ENCODE assay signal across 23 mouse cellular contexts in genomic region chr16:77240876-77241275, GRCm38 (mm10).
DNase-seq lines count a peak whose midpoint lies in the region; ATAC-seq and TF ChIP-seq lines count a peak whose summit lies in the region.
"Had no signal": no experiment of that assay in that cellular context is flagged by ENCODE, and none has a peak within 500 bp of the region (broad histone marks: within the 10 kb centered on the region; RNA-seq: fewer than 3 reads in every experiment).

No protein-coding gene starts in this region.

- ATAC-seq in forebrain, embryonic 12.5 days (ENCODE audit: low FRiP score) = no peak
- ATAC-seq in forebrain, embryonic 16.5 days = no peak
- ATAC-seq in midbrain, postnatal 0 days (ENCODE audit: low FRiP score) = no peak
- ATAC-seq: activated CD4-positive, CD25-positive, alpha-beta regulatory T cell, adult 4 months had no signal

- H3K4me3 ChIP-seq in forebrain, embryonic 12.5 days (replicated peaks) = no peak overlapping the region
- no peak overlapping the region for H3K4me3 ChIP-seq in forebrain, embryonic 10.5 days
- peak overlapping the region; percentile 53 for H3K4me3 ChIP-seq in layer of hippocampus, adult 2 months
- H3K4me3 ChIP-seq in forebrain, embryonic 16.5 days (replicated peaks; ENCODE audit: low read length) = peak overlapping the region; percentile 17; the same call in 1 of the 2 replicates
- H3K4me3 ChIP-seq in midbrain, postnatal 0 days (ENCODE audit: low read depth, low read length) = no peak overlapping the region
- H3K4me3 ChIP-seq: embryonic facial prominence, embryonic 15.5 days; heart, embryonic 13.5 days; kidney, embryonic 15.5 days; limb, embryonic 10.5 days; liver, embryonic 15.5 days had no signal

- no peak overlapping the region for H3K27ac ChIP-seq in forebrain, embryonic 12.5 days
- H3K27ac ChIP-seq in forebrain, embryonic 10.5 days = no peak overlapping the region
- peak overlapping the region; percentile 96 for H3K27ac ChIP-seq in layer of hippocampus, adult 2 months
- no peak overlapping the region; the same call in 1 of the 2 replicates for H3K27ac ChIP-seq in forebrain, embryonic 16.5 days (ENCODE audit: low read length)
- H3K27ac ChIP-seq in midbrain, postnatal 0 days (ENCODE audit: low read depth, low read length) = no peak overlapping the region
- H3K27ac ChIP-seq: embryonic facial prominence, embryonic 15.5 days; heart, embryonic 13.5 days; kidney, embryonic 15.5 days; limb, embryonic 10.5 days; liver, embryonic 15.5 days; macrophage had no signal

- H3K27me3 ChIP-seq in forebrain, embryonic 12.5 days = no peaks in the 10 kb centered on the region
- no peaks in the 10 kb centered on the region for H3K27me3 ChIP-seq in forebrain, embryonic 10.5 days (ENCODE audit: poor library complexity, severe bottlenecking)
- no peaks in the 10 kb centered on the region for H3K27me3 ChIP-seq in forebrain, embryonic 16.5 days (replicated peaks; ENCODE audit: control insufficient read depth, insufficient read depth, low read length)
- no peaks in the 10 kb centered on the region for H3K27me3 ChIP-seq in midbrain, postnatal 0 days (ENCODE audit: insufficient read depth, low read length)
- H3K27me3 ChIP-seq: embryonic facial prominence, embryonic 15.5 days; heart, embryonic 13.5 days; kidney, embryonic 15.5 days; liver, embryonic 15.5 days had no signal

- DNase-seq in forebrain, embryonic 10.5 days (ENCODE audit: extremely low spot score, low spot score) = no peak
- no peak for DNase-seq in layer of hippocampus, adult 2 months (ENCODE audit: low spot score in 2 of 2)
- DNase-seq in layer of hippocampus, adult 8-10 months (ENCODE audit: low spot score in 2 of 2) = no peak
- peak; percentile 38 for DNase-seq in midbrain, postnatal 0 days (ENCODE audit: low spot score)
- DNase-seq in lung, postnatal 4 days = no peak
- DNase-seq in right cerebral cortex, postnatal 10 days (ENCODE audit: low spot score in 2 of 2) = no peak
- DNase-seq: adrenal gland, adult 8-10 months; cerebellum, adult 8-10 months; gastrocnemius, postnatal 14 days; heart, adult 18-20 months; heart, postnatal 14 days; kidney, adult 11 months; liver; thymus, postnatal 14 days had no signal

- WGBS in forebrain, embryonic 12.5 days = 69% methylated on average over 6 of the region's 6 CpGs
- whole genome bisulfite sequencing in forebrain, embryonic 10.5 days = 86% methylated on average over 6 of the region's 6 CpGs
- 52% methylated on average over 6 of the region's 6 CpGs for WGBS in forebrain, embryonic 16.5 days
- WGBS in midbrain, postnatal 0 days = 53% methylated on average over 6 of the region's 6 CpGs

- peaks cover 30% of the 10 kb centered on the region for H3K4me1 ChIP-seq in forebrain, embryonic 12.5 days
- H3K4me1 ChIP-seq in forebrain, embryonic 10.5 days = peaks cover 38% of the 10 kb centered on the region
- peaks cover 16% of the 10 kb centered on the region for H3K4me1 ChIP-seq in forebrain, embryonic 16.5 days (replicated peaks; ENCODE audit: control insufficient read depth, insufficient read depth, low read length)
- no peaks in the 10 kb centered on the region for H3K4me1 ChIP-seq in midbrain, postnatal 0 days (ENCODE audit: insufficient read depth, low read length)
- H3K4me1 ChIP-seq: liver, embryonic 15.5 days had no signal

- peak; percentile 43 for TF ChIP-seq CTCF in layer of hippocampus, adult 2 months (conservative IDR thresholded peaks at IDR 0.05)
- TF ChIP-seq CTCF in midbrain, postnatal 0 days (IDR thresholded peaks at IDR 0.05) = peak; percentile 37

- no peak overlapping the region for H3K9ac ChIP-seq in forebrain, embryonic 12.5 days
- peak overlapping the region; percentile 41; the same call in 1 of the 2 replicates for H3K9ac ChIP-seq in forebrain, embryonic 16.5 days (replicated peaks; ENCODE audit: low read depth, low read length)
- no peak overlapping the region for H3K9ac ChIP-seq in midbrain, postnatal 0 days (replicated peaks; ENCODE audit: low read length, poor library complexity, severe bottlenecking)
- H3K9ac ChIP-seq: embryonic facial prominence, embryonic 15.5 days; heart, embryonic 13.5 days; kidney, embryonic 15.5 days; liver, embryonic 15.5 days had no signal

- H3K9me3 ChIP-seq in forebrain, embryonic 12.5 days = no peaks in the 10 kb centered on the region
- no peaks in the 10 kb centered on the region for H3K9me3 ChIP-seq in forebrain, embryonic 10.5 days
- no peaks in the 10 kb centered on the region for H3K9me3 ChIP-seq in forebrain, embryonic 16.5 days (ENCODE audit: control insufficient read depth, low read length)
- no peaks in the 10 kb centered on the region for H3K9me3 ChIP-seq in midbrain, postnatal 0 days (ENCODE audit: low read length)
- H3K9me3 ChIP-seq: embryonic facial prominence, embryonic 15.5 days; heart, embryonic 13.5 days; kidney, embryonic 15.5 days; limb, embryonic 10.5 days; liver, embryonic 15.5 days had no signal

- H3K36me3 ChIP-seq in forebrain, embryonic 12.5 days (replicated peaks) = 0 out of 2 replicates have a peak, but pooled peaks cover 2% of the 10 kb centered on the region
- H3K36me3 ChIP-seq in forebrain, embryonic 10.5 days (replicated peaks) = no peaks in the 10 kb centered on the region
- H3K36me3 ChIP-seq in forebrain, embryonic 16.5 days (ENCODE audit: control insufficient read depth, insufficient read depth) = no peaks in the 10 kb centered on the region
- no peaks in the 10 kb centered on the region for H3K36me3 ChIP-seq in midbrain, postnatal 0 days (ENCODE audit: insufficient read depth, low read length)
- H3K36me3 ChIP-seq: embryonic facial prominence, embryonic 15.5 days; heart, embryonic 13.5 days; kidney, embryonic 15.5 days; limb, embryonic 10.5 days; liver, embryonic 15.5 days had no signal

- peak overlapping the region; percentile 19; the same call in 1 of the 2 replicates for H3K4me2 ChIP-seq in forebrain, embryonic 12.5 days
- peak overlapping the region; percentile 45 for H3K4me2 ChIP-seq in forebrain, embryonic 16.5 days (ENCODE audit: low read length)
- H3K4me2 ChIP-seq in midbrain, postnatal 0 days (ENCODE audit: low read depth, low read length, poor library complexity, severe bottlenecking) = peak overlapping the region; percentile 16
- H3K4me2 ChIP-seq: embryonic facial prominence, embryonic 15.5 days; heart, embryonic 13.5 days; kidney, embryonic 15.5 days; liver, embryonic 15.5 days had no signal

Comparison
In these comparisons a context has a peak if more than half of its experiments do, and no peak if none do; other contexts are left out.
1. H3K4me3 ChIP-seq: peak in layer of hippocampus, adult 2 months (single experiment) and forebrain, embryonic 16.5 days (single experiment); none in forebrain, embryonic 12.5 days (single experiment), forebrain, embryonic 10.5 days (single experiment) and midbrain, postnatal 0 days (single experiment).
2. Peak in every context shown above with its lines, with median percentiles within 50 percentile points of each other: H3K4me2 ChIP-seq.